Mouse (Mus musculus) midbrain, embryonic 10.5 days (tissue): ENCODE data around the gene Prkrip1. TPM values are rescaled to one million over a fixed set of nuclear protein-coding genes. Genes with fewer than 3 reads are reported as not detected.

ENCODE experiments used
- DNase-seq: peaks from one replicate; pipeline ENCODE4 v3.0.0-alpha.2; 2017; ENCODE audit warnings: low spot score
- H3K27ac ChIP-seq: fragments of 300-500 bp; sonication (generic); replicated peaks from 2 replicates; pipeline ENCODE4 v1.5.1; 2016; ENCODE audit warnings: mild to moderate bottlenecking
- H3K27me3 ChIP-seq: fragments of 300-500 bp; sonication (generic); 2 replicates; pipeline ENCODE4 v1.6.1; 2016; ENCODE audit warnings: low read depth, mild to moderate bottlenecking; ENCODE audit not compliant: poor library complexity, severe bottlenecking
- H3K36me3 ChIP-seq: fragments of 300-500 bp; sonication (generic); 2 replicates; pipeline ENCODE4 v1.6.1; 2016; ENCODE audit warnings: mild to moderate bottlenecking, moderate library complexity
- H3K4me1 ChIP-seq: fragments of 300-500 bp; sonication (generic); 2 replicates; pipeline ENCODE4 v1.6.1; 2016
- H3K4me3 ChIP-seq: fragments of 300-500 bp; sonication (generic); 2 replicates; pipeline ENCODE4 v1.5.1; 2016; ENCODE audit warnings: mild to moderate bottlenecking, moderate library complexity
- H3K9me3 ChIP-seq: fragments of 300-500 bp; sonication (generic); replicated peaks from 2 replicates; pipeline ENCODE4 v1.6.1; 2016; ENCODE audit warnings: mild to moderate bottlenecking
- WGBS: fragments of 180-500 bp; shearing (Covaris S2); methylation state at CpG from one replicate; pipeline ENCODE4 v1.1.7; 2016; 5-methylcytosine and 5-hydroxymethylcytosine counted together
- polyA plus RNA-seq: library from polyadenylated mRNA; unstranded; fragments of >200 nt; fragmentation: Nextera tagmentation; extraction: Ambion mirVana; gene quantifications from 2 replicates; pipeline ENCODE4 v1.2.1, GENCODE M21; 2016

Prkrip1 gene
- polyA plus RNA-seq: 67.7 and 72.9 TPM in 2 replicates

DNA sequence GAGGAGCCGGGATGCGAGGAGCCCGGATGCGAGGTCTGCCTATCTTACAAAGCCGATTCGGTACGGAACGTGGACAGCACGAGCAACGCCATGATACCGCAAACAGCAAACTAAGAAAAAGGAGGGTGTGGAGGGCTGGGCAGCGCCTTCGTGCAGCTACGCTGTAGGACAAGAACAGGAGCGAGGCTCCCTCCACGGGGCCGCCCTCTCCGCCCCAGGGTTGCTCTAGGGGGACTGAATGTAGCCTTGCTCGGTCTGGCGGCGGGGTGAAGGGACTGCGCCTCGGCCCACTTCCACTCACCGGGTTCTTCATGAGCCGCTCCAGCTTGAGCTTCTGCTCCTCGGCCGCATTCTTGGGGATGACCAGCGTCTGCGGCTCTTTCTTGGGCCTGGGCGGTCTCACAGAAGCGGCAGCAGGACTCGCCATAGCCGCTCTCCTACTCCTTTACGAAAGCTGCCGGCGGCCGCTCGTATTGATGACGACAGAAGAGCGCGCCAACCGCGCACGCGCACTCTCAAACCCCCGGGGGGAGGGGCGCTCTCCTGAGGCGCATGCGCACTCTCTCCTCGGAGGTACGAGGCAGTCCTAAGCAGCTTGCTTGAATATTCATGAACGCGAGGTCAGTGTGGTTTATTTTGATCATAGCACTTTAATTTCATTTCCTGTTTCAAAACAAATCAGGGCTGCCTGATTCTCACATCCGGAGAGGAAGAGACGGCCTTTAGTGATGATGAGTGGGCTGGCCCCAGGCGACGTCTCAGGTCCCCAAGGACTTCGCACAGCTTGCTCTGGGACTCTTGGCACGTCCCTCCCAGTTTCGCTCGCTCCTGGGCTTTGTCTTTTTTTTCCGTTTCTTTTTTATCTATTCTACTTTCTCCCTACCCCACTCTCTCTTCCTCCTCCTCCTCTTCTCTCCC, at the start of gene Prkrip1:
Gene Prkrip1, minus strand, starts transcription at position 490 of the 918 bp plus-strand sequence.
- peaks cover 38% of the 10 kb centered on the region for H3K36me3 ChIP-seq
- H3K27ac ChIP-seq: peak within 1 kb of the TSS; percentile 94
- H3K4me1 ChIP-seq: peaks cover 25% of the 10 kb centered on the region
- no peaks in the 10 kb centered on the region; the same call in 1 of the 2 replicates for H3K9me3 ChIP-seq
- peak; percentile 97 for DNase-seq
- no peaks in the 10 kb centered on the region for H3K27me3 ChIP-seq
- WGBS: under 1% methylated on average over 62 of the region's 62 CpGs
- peak within 1 kb of the TSS; percentile 76 for H3K4me3 ChIP-seq

DNA sequence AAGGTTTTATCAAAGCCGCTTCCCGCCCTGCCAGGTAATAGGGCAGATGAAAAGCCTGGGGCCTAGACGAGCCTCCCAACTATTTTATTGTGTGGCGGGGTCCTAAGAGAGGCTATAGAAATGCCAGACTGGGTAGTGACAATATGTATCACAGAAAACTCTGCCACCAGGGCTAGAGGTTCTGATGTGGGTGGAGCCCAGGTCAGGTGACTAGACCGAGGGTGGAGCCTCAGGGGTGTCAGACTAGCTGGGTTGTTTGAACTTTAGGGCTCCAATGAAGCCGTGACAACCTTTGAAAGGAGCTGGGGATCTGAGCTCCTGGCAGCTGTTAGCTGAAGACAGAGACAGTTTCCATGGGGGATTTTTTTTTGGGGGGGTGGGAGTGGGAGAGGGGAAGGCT, 49.7 kb upstream of the Prkrip1 start:
- 72% methylated on average over 6 of the region's 6 CpGs for WGBS
- no peaks in the 10 kb centered on the region for H3K9me3 ChIP-seq
- peaks cover 27% of the 10 kb centered on the region for H3K36me3 ChIP-seq
- H3K27ac ChIP-seq: no peak overlapping the region
- peaks cover 9% of the 10 kb centered on the region for H3K27me3 ChIP-seq
- no peak for DNase-seq
- H3K4me1 ChIP-seq: peaks cover 37% of the 10 kb centered on the region
- no peak overlapping the region for H3K4me3 ChIP-seq

GRCm38 (mm10) chr5:136246452-136246838, 47.7 kb upstream of the Prkrip1 start, which contains the start of gene Sh2b2:
Sh2b2 (minus strand) TSS chr5:136246556.
- Histone ChIP-seq H3K4me1 (peaks cover 50% of the 10 kb centered on the region), H3K9me3 (no peaks in the 10 kb centered on the region), H3K4me3 (peak within 1 kb of the TSS; percentile 68), H3K27me3 (peaks cover 9% of the 10 kb centered on the region), H3K36me3 (peaks cover 22% of the 10 kb centered on the region), H3K27ac (peak within 1 kb of the TSS; percentile 90)
- 80% methylated on average over 2 of the region's 2 CpGs for WGBS
- DNase-seq: no peak

- peak overlapping the region; percentile 90 for H3K27ac ChIP-seq
- peak; percentile 32 for DNase-seq
- no peaks in the 10 kb centered on the region for H3K9me3 ChIP-seq
- peaks cover 19% of the 10 kb centered on the region for H3K36me3 ChIP-seq
- peaks cover 56% of the 10 kb centered on the region for H3K4me1 ChIP-seq
- 10% methylated on average over 15 of the region's 15 CpGs for WGBS
- H3K4me3 ChIP-seq: peak overlapping the region; percentile 68
- H3K27me3 ChIP-seq: peaks cover 9% of the 10 kb centered on the region
Measured at GRCm38 (mm10) chr5:136245541-136246451, 47.0 kb upstream of the Prkrip1 start.

- peak overlapping the region; percentile 90 for H3K27ac ChIP-seq
- H3K9me3 ChIP-seq: no peaks in the 10 kb centered on the region
- H3K4me1 ChIP-seq: peaks cover 64% of the 10 kb centered on the region
- peak; percentile 88 for DNase-seq
- under 1% methylated on average over 52 of the region's 57 CpGs for WGBS
- peaks cover 12% of the 10 kb centered on the region for H3K27me3 ChIP-seq
- H3K36me3 ChIP-seq: peaks cover 11% of the 10 kb centered on the region
- peak overlapping the region; percentile 68 for H3K4me3 ChIP-seq
Measured at GRCm38 (mm10) chr5:136244762-136245540, 46.2 kb upstream of the Prkrip1 start.

GRCm38 (mm10) chr5:136243851-136244761, 45.3 kb upstream of the Prkrip1 start:
- H3K36me3 ChIP-seq: peaks cover 6% of the 10 kb centered on the region
- H3K4me1 ChIP-seq: peaks cover 63% of the 10 kb centered on the region
- peak overlapping the region; percentile 90 for H3K27ac ChIP-seq
- DNase-seq: peak; percentile 72
- peaks cover 13% of the 10 kb centered on the region for H3K27me3 ChIP-seq
- H3K9me3 ChIP-seq: no peaks in the 10 kb centered on the region
- under 1% methylated on average over 66 of the region's 67 CpGs for WGBS
- peak overlapping the region; percentile 68 for H3K4me3 ChIP-seq

DNA sequence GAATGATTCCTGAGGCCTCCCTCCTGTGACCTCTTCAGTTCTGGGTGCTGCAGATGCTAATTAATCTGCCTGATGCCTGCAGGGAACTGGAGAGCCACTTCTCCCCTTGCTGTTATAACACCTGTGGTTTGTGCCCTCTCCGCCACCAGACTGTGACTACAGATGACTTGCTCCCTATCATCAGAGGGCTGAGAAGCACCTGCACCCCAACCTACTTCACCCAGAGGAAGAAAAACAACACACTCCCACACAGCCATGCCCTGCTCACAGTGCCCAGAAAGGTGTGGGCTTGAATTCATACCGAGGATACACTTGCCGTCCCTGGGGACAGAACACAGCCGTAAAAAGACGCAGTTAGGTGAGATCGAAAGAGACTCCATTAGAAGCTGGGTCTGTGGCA, 42.4 kb upstream of the Prkrip1 start:
- Histone ChIP-seq H3K27ac (no peak overlapping the region), H3K4me3 (no peak overlapping the region), H3K9me3 (no peaks in the 10 kb centered on the region), H3K4me1 (peaks cover 71% of the 10 kb centered on the region), H3K36me3 (no peaks in the 10 kb centered on the region), H3K27me3 (peaks cover 18% of the 10 kb centered on the region)
- no peak for DNase-seq
- WGBS: 85% methylated on average over 6 of the region's 6 CpGs

DNA sequence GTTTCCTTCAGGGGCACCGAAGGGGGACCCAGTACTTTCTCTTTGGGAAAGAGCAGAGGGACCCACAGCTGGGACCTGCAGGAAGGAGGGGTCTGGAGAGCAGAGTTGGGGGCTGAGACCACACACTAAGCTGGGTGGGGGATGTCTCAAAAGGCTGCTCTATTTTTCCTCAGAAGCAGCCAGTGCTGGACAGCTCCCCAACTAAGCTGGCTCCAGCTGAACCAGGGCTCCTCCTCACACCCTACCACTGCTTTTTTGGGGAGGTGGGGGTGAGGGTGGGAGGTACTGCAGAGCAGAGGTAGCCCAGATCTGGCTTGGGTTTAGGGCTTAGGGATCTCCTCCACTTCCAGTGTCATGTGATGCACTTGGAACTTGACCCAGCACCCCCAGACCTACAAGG, 41.6 kb upstream of the Prkrip1 start:
- DNase-seq: no peak
- Histone ChIP-seq H3K36me3 (no peaks in the 10 kb centered on the region), H3K9me3 (no peaks in the 10 kb centered on the region), H3K27ac (no peak overlapping the region), H3K27me3 (peaks cover 14% of the 10 kb centered on the region; the same call in 1 of the 2 replicates), H3K4me1 (peaks cover 63% of the 10 kb centered on the region), H3K4me3 (no peak overlapping the region)
- 57% methylated on average over 1 of the region's 1 CpGs for WGBS

- DNase-seq: peak; percentile 33
- H3K9me3 ChIP-seq: no peaks in the 10 kb centered on the region
- WGBS: 4% methylated on average over 19 of the region's 19 CpGs
- H3K27me3 ChIP-seq: peaks cover 28% of the 10 kb centered on the region
- H3K4me1 ChIP-seq: peaks cover 53% of the 10 kb centered on the region
- peak overlapping the region; percentile 47 for H3K4me3 ChIP-seq
- no peaks in the 10 kb centered on the region for H3K36me3 ChIP-seq
- H3K27ac ChIP-seq: no peak overlapping the region
Measured at GRCm38 (mm10) chr5:136237607-136238006, 38.8 kb upstream of the Prkrip1 start.

- Histone ChIP-seq H3K4me3 (no peak overlapping the region), H3K36me3 (peaks cover 6% of the 10 kb centered on the region), H3K4me1 (peaks cover 48% of the 10 kb centered on the region), H3K27me3 (peaks cover 38% of the 10 kb centered on the region), H3K27ac (no peak overlapping the region), H3K9me3 (no peaks in the 10 kb centered on the region)
- no peak for DNase-seq
- WGBS: 87% methylated on average over 5 of the region's 5 CpGs
Measured at GRCm38 (mm10) chr5:136236611-136237010, 37.8 kb upstream of the Prkrip1 start.

GRCm38 (mm10) chr5:136230348-136231035, 31.7 kb upstream of the Prkrip1 start:
- Histone ChIP-seq H3K4me3 (no peak overlapping the region), H3K27ac (no peak overlapping the region), H3K9me3 (no peaks in the 10 kb centered on the region), H3K27me3 (peaks cover 32% of the 10 kb centered on the region), H3K36me3 (peaks cover 62% of the 10 kb centered on the region), H3K4me1 (peaks cover 22% of the 10 kb centered on the region)
- 81% methylated on average over 4 of the region's 4 CpGs for WGBS
- DNase-seq: no peak
